Mouse (Mus musculus) embryonic facial prominence, embryonic 14.5 days (tissue): ENCODE data around the gene Acaa1a. TPM values are rescaled to one million over a fixed set of nuclear protein-coding genes. Genes with fewer than 3 reads are reported as not detected.
"Not testable (repeated sequence)": the region's sequence is repeated elsewhere in the genome, so short reads cannot be mapped to it uniquely, and the experiment has no call there.

Experiments used
- ATAC-seq: fragments of 200-750 bp; cut with Nextera tagmentation; 2 replicates; pipeline ENCODE4 v1.8.0; 2017; ENCODE audit warnings: low read depth, moderate number of reproducible peaks, moderate TSS enrichment
- DNase-seq: peaks from one replicate; pipeline ENCODE4 v3.0.0-alpha.2; 2015; ENCODE audit warnings: low spot score
- H3K27ac ChIP-seq: fragments of 300-500 bp; sonication (generic); replicated peaks from 2 replicates; pipeline ENCODE4 v1.5.1; 2014; ENCODE audit warnings: low read depth, mild to moderate bottlenecking, low read length, moderate library complexity
- H3K27me3 ChIP-seq: fragments of 300-500 bp; sonication (generic); replicated peaks from 2 replicates; pipeline ENCODE4 v1.6.1; 2014; ENCODE audit warnings: low read length; ENCODE audit not compliant: control insufficient read depth, insufficient read depth
- H3K36me3 ChIP-seq: fragments of 300-500 bp; sonication (generic); 2 replicates; pipeline ENCODE4 v1.6.1; 2014; ENCODE audit warnings: low read length, mixed read lengths; ENCODE audit not compliant: control insufficient read depth, insufficient read depth
- H3K4me1 ChIP-seq: fragments of 300-500 bp; sonication (generic); 2 replicates; pipeline ENCODE4 v1.6.1; 2014; ENCODE audit warnings: antibody characterized with exemption, low read length; ENCODE audit not compliant: control insufficient read depth, insufficient read depth
- H3K4me2 ChIP-seq: fragments of 300-500 bp; sonication (generic); 2 replicates; pipeline ENCODE4 v1.6.1; 2014; ENCODE audit warnings: low read depth, mild to moderate bottlenecking, low read length, moderate library complexity, mixed read lengths
- H3K4me3 ChIP-seq: fragments of 300-500 bp; sonication (generic); 2 replicates; pipeline ENCODE4 v1.5.1; 2014; ENCODE audit warnings: low read depth, mild to moderate bottlenecking, low read length
- H3K9ac ChIP-seq: fragments of 300-500 bp; sonication (generic); 2 replicates; pipeline ENCODE4 v1.6.1; 2014; ENCODE audit warnings: low read depth, mild to moderate bottlenecking, low read length, moderate library complexity, mixed read lengths
- H3K9me3 ChIP-seq: fragments of 300-500 bp; sonication (generic); 2 replicates; pipeline ENCODE4 v1.6.1; 2016; ENCODE audit warnings: low read length; ENCODE audit not compliant: control insufficient read depth
- WGBS: fragments of 180-500 bp; shearing (Covaris S2); extraction: QIAGEN DNeasy Blood & Tissue Kit; methylation state at CpG from one replicate; pipeline ENCODE4 v1.1.7; 2014; 5-methylcytosine and 5-hydroxymethylcytosine counted together
- polyA plus RNA-seq: library from polyadenylated mRNA; unstranded; fragments of >200 nt; fragmentation: Nextera tagmentation; extraction: Ambion mirVana; gene quantifications from 2 replicates; pipeline ENCODE4 v1.2.1, GENCODE M21; 2014

The Acaa1a gene
- polyA plus RNA-seq, 1 experiment from 2014 or later, result 83.8 TPM

DNA sequence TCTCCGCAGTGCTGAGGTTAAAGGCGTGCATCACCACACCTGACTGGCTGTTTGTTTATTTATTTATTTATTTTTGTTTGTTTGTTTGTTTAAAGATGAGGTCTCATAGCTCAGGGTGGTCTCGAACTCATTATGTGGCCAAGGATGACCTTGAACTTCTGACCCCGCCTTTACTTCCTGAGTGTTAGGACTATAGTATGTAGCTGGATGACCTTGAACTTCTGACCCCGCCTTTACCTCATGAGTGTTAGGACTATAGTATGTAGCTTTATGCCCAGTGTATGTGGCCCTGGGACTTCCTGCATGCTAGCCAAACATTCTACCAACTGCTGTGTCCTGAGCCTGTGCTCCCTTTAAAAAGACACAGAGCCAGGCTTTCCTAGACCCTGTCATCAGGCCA is 21.9 kb downstream of the Acaa1a start:
- Histone ChIP-seq H3K9me3 (no peaks in the 10 kb centered on the region), H3K4me1 (no peaks in the 10 kb centered on the region; the same call in 1 of the 2 replicates), H3K36me3 (no peaks in the 10 kb centered on the region), H3K4me2 (no peak overlapping the region), H3K27ac (no peak overlapping the region), H3K27me3 (no peaks in the 10 kb centered on the region), H3K4me3 (no peak overlapping the region), H3K9ac (no peak overlapping the region)
- 91% methylated on average over 5 of the region's 5 CpGs for WGBS
- no peak for DNase-seq
- ATAC-seq, result no peak

DNA sequence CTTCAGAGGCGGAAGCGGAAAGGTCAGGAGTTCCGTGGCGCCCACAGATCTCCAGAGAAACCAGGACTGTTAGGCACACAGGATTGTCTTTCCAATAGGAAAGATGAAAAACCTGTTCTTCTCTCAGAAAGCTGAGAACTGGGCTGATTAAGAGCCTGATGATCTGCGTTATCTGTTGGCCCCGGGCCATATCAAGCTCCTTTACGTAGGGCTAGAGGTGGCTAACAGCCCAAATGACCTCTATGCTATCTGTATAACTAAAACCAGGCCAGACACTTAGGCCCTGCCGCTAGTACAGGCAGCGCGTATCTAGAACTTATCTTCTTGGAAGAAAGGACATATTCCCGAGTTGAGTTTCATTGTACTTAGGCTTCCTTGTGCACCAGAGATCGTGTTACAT is 23.8 kb downstream of the Acaa1a start:
- WGBS, result 61% methylated on average over 12 of the region's 12 CpGs
- DNase-seq, result no peak
- H3K4me1 ChIP-seq, result no peaks in the 10 kb centered on the region; the same call in 1 of the 2 replicates
- no peak overlapping the region for H3K27ac ChIP-seq
- no peak overlapping the region for H3K9ac ChIP-seq
- H3K9me3 ChIP-seq, result no peaks in the 10 kb centered on the region
- H3K36me3 ChIP-seq, result no peaks in the 10 kb centered on the region
- H3K4me2 ChIP-seq, result no peak overlapping the region
- no peak overlapping the region for H3K4me3 ChIP-seq
- no peaks in the 10 kb centered on the region for H3K27me3 ChIP-seq
- peak; percentile 6; the same call in 1 of the 2 replicates for ATAC-seq

DNA sequence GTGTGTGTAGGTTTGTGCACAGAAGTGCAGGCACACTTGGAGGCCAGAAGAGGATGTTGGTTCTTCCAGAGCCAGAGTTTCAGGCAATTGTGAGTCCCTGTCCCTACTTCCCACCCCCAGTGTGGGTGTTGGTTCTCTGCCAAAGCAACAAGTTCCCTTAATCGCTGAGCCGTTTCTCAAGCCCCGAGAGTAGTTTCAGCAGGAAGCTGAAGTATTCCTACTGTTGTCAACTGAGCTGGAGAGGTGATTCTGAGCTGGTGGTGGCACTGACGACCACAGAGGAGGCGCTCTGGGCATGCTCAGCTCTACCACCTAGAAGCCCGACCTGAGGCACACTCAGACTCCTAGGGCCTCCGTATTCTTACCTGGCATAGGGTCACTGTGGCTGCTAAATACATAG is 25.8 kb downstream of the Acaa1a start, which contains the start of gene Slc22a14:
Gene Slc22a14, minus strand, starts transcription at position 270 of the 400 bp plus-strand sequence.
- DNase-seq (peak; percentile 30), ATAC-seq (no peak)
- Histone ChIP-seq H3K4me3 (no peak within 1 kb of the TSS), H3K9ac (no peak within 1 kb of the TSS), H3K27ac (no peak within 1 kb of the TSS), H3K36me3 (no peaks in the 10 kb centered on the region), H3K9me3 (no peaks in the 10 kb centered on the region), H3K27me3 (no peaks in the 10 kb centered on the region), H3K4me1 (no peaks in the 10 kb centered on the region; the same call in 1 of the 2 replicates), H3K4me2 (no peak within 1 kb of the TSS)
- 71% methylated on average over 7 of the region's 7 CpGs for WGBS

DNA sequence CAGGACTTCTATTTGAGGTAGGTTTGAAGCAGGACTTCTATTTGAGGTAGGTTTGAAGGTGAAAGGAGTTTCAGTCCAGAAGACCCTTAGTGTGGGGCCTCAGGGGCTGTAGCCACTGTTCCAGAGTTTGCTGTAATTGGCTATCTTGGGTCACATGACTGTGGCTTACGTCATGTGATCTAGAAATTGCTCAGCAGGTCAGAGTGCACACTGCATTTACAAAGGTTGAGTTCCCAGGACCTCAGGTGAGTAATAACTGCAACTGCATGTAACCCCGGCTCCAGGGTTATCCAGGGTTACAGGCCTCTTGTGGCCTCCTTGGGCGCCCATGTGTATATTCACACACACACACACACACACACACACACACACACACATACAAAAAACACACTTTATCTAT is 28.9 kb downstream of the Acaa1a start:
- no peaks in the 10 kb centered on the region for H3K9me3 ChIP-seq
- WGBS, result 82% methylated on average over 3 of the region's 3 CpGs
- no peaks in the 10 kb centered on the region for H3K36me3 ChIP-seq
- H3K4me2 ChIP-seq, result no peak overlapping the region
- ATAC-seq, result no peak
- H3K4me1 ChIP-seq, result no peaks in the 10 kb centered on the region
- H3K27ac ChIP-seq, result no peak overlapping the region
- H3K4me3 ChIP-seq, result no peak overlapping the region
- H3K9ac ChIP-seq, result no peak overlapping the region
- no peaks in the 10 kb centered on the region for H3K27me3 ChIP-seq
- DNase-seq, result no peak

- 74% methylated on average over 4 of the region's 4 CpGs for WGBS
- not testable (repeated sequence) for H3K4me1 ChIP-seq, H3K27ac ChIP-seq, DNase-seq, H3K9ac ChIP-seq, H3K4me2 ChIP-seq, ATAC-seq, H3K36me3 ChIP-seq, H3K4me3 ChIP-seq, H3K27me3 ChIP-seq, H3K9me3 ChIP-seq
These were observed 31.3 kb downstream of the Acaa1a start for GRCm38 (mm10) chr9:119370770-119371169.

DNA sequence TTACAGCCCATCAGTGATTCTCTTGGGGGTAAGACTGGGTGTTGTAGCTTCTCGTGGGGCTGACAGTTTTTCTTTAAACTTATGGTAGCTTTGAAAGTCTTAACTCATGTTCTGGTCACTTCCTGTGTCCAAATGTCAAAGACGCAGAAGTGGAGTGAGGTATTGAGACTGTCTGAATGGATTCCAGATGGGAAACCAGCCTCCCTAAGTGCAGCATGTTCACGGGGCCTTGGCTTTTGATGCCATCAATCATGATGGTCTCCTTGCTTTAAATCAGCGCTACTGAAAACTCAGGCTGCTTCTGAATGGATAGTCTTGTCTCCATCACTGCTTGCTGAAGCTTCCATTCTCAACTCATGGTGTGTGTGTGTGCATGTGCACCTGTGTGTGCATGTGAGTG is 31.8 kb downstream of the Acaa1a start:
- WGBS, result 45% methylated on average over 4 of the region's 4 CpGs
- no peak for DNase-seq
- ATAC-seq, result no peak

DNA sequence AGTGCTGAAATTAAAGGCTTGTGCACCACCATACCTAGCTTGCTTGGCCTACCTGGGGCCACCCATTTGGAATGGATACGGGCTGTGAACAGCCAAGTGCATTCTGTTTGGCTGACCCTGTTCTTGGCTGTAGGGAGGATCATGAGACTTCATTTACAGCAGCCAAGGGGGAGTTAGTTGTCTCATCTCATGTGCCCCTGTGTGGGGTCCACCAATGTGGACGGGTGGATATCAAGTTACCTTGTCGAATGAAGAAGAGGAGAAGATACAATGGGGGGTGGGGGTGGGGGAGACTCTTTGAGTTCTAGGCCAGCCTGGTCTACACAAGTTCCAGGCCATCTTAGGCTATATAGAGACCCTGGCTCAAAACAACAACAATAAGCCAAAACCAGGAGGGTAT is 35.5 kb downstream of the Acaa1a start:
- H3K27ac ChIP-seq, result no peak overlapping the region
- WGBS, result 66% methylated on average over 3 of the region's 3 CpGs
- H3K9me3 ChIP-seq, result no peaks in the 10 kb centered on the region
- no peak overlapping the region for H3K4me3 ChIP-seq
- no peak for DNase-seq
- no peak overlapping the region for H3K9ac ChIP-seq
- no peak overlapping the region for H3K4me2 ChIP-seq
- ATAC-seq, result no peak
- H3K36me3 ChIP-seq, result no peaks in the 10 kb centered on the region
- no peaks in the 10 kb centered on the region for H3K4me1 ChIP-seq
- no peaks in the 10 kb centered on the region for H3K27me3 ChIP-seq

More for the DNA sequence above, 31.8 kb downstream of the Acaa1a start:
- no peaks in the 10 kb centered on the region for H3K4me1 ChIP-seq
- H3K27me3 ChIP-seq, result no peaks in the 10 kb centered on the region
- no peaks in the 10 kb centered on the region for H3K9me3 ChIP-seq
- H3K4me3 ChIP-seq, result no peak overlapping the region
- H3K4me2 ChIP-seq, result no peak overlapping the region
- no peak overlapping the region for H3K27ac ChIP-seq
- H3K9ac ChIP-seq, result no peak overlapping the region
- no peaks in the 10 kb centered on the region for H3K36me3 ChIP-seq

GRCm38 (mm10) chr9:119375556-119375955 is 36.1 kb downstream of the Acaa1a start:
- WGBS, result 34% methylated on average over 6 of the region's 6 CpGs
- no peak for ATAC-seq

GRCm38 (mm10) chr9:119378231-119378630 is 38.8 kb downstream of the Acaa1a start:
- H3K36me3 ChIP-seq, result no peaks in the 10 kb centered on the region
- H3K4me2 ChIP-seq, result no peak overlapping the region
- whole genome bisulfite sequencing, result 94% methylated on average over 4 of the region's 4 CpGs
- no peak overlapping the region for H3K4me3 ChIP-seq
- H3K9ac ChIP-seq, result no peak overlapping the region
- ATAC-seq (no peak), DNase-seq (no peak)
- H3K9me3 ChIP-seq, result no peaks in the 10 kb centered on the region
- no peak overlapping the region for H3K27ac ChIP-seq
- H3K27me3 ChIP-seq, result no peaks in the 10 kb centered on the region
- H3K4me1 ChIP-seq, result no peaks in the 10 kb centered on the region

More at GRCm38 (mm10) chr9:119375556-119375955, 36.1 kb downstream of the Acaa1a start:
- H3K4me2 ChIP-seq, result no peak overlapping the region
- H3K27ac ChIP-seq, result no peak overlapping the region; the same call in 1 of the 2 replicates
- H3K9ac ChIP-seq, result no peak overlapping the region
- no peaks in the 10 kb centered on the region for H3K27me3 ChIP-seq
- H3K36me3 ChIP-seq, result no peaks in the 10 kb centered on the region
- H3K4me1 ChIP-seq, result no peaks in the 10 kb centered on the region
- DNase-seq, result no peak
- no peaks in the 10 kb centered on the region for H3K9me3 ChIP-seq
- no peak overlapping the region for H3K4me3 ChIP-seq
